Mouse (Mus musculus) ES-Bruce4 (cell line): ENCODE measurements around the gene Frmd4b. TPM values are rescaled to one million over a fixed set of nuclear protein-coding genes. Genes with fewer than 3 reads are reported as not detected.

Experiments used
- H3K27ac ChIP-seq: 2 replicates; pipeline ENCODE4 v1.5.1; 2012; ENCODE audit warnings: low read length, inconsistent platforms; ENCODE audit not compliant: insufficient read depth
- H3K27me3 ChIP-seq: 2 replicates; pipeline ENCODE4 v1.6.1; 2012; ENCODE audit warnings: mild to moderate bottlenecking, low read length, inconsistent platforms; ENCODE audit not compliant: control insufficient read depth, poor library complexity, insufficient read depth, severe bottlenecking
- H3K36me3 ChIP-seq: 2 replicates; pipeline ENCODE4 v1.6.1; 2012; ENCODE audit warnings: inconsistent platforms, mild to moderate bottlenecking, low read length, moderate library complexity; ENCODE audit not compliant: control insufficient read depth, poor library complexity, insufficient read depth, severe bottlenecking
- H3K4me1 ChIP-seq: one replicate; pipeline ENCODE4 v1.8.1; 2011; ENCODE audit warnings: low read length; ENCODE audit not compliant: control insufficient read depth, insufficient read depth
- H3K4me3 ChIP-seq: 2 replicates; pipeline ENCODE4 v1.5.1; 2011; ENCODE audit warnings: low read depth, mild to moderate bottlenecking, low read length
- H3K9ac ChIP-seq: 2 replicates; pipeline ENCODE4 v1.6.1; 2012; ENCODE audit warnings: low read depth, mild to moderate bottlenecking, inconsistent platforms; ENCODE audit not compliant: poor library complexity, severe bottlenecking
- H3K9me3 ChIP-seq: replicated peaks from 2 replicates; pipeline ENCODE4 v1.6.1; 2012; ENCODE audit warnings: mild to moderate bottlenecking, low read length, inconsistent platforms; ENCODE audit not compliant: control insufficient read depth, poor library complexity, insufficient read depth, severe bottlenecking
- CTCF ChIP-seq: IDR thresholded peaks from one replicate; pipeline ENCODE4 v1.8.1; 2011; ENCODE audit warnings: low read depth, low read length
- EP300 ChIP-seq: IDR thresholded peaks from 2 replicates; pipeline ENCODE4 v1.6.1; 2011; ENCODE audit warnings: low read depth, low read length; ENCODE audit not compliant: insufficient read depth
- POLR2A ChIP-seq: IDR thresholded peaks from one replicate; pipeline ENCODE4 v1.8.1; 2011; ENCODE audit warnings: low read length; ENCODE audit not compliant: insufficient read depth
- polyA plus RNA-seq: library from polyadenylated mRNA; stranded (reverse); fragments of >200 nt; gene quantifications from 2 replicates; pipeline ENCODE4 v1.2.4, GENCODE M21; 2011; ENCODE audit warnings: low read depth; ENCODE audit not compliant: missing spikeins, insufficient read depth, insufficient read length

The Frmd4b gene
- polyA plus RNA-seq, 1 experiment: 27.8 TPM

DNA sequence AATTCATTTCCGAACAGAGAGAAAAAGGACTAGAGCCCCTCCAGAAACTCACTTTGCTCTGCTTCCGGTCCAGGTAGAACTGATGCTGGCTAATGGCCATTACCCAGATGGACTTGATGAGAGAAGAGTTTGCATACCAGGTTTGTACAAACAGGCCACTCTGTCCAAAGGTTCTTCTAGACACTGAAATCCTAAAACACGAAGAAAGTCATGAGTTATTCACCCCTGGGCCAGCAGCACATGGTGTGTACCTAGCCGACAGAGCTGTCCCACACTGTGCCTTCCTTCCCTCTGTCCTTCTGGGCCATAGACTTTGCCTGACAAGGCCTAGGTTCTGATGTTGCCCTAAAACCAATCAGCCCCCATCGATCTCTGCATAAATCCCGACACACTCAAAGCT lies 308.8 kb downstream of the Frmd4b start:
- no peaks in the 10 kb centered on the region for H3K4me1 ChIP-seq
- H3K9ac ChIP-seq: no peak overlapping the region
- H3K4me3 ChIP-seq: no peak overlapping the region
- TF ChIP-seq CTCF (no peak), EP300 (no peak), POLR2A (no peak)
- H3K9me3 ChIP-seq: no peaks in the 10 kb centered on the region
- H3K27ac ChIP-seq: no peak overlapping the region
- no peaks in the 10 kb centered on the region; the same call in 1 of the 2 replicates for H3K27me3 ChIP-seq
- no peaks in the 10 kb centered on the region for H3K36me3 ChIP-seq

GRCm38 (mm10) chr6:97307231-97307630 lies 310.1 kb downstream of the Frmd4b start:
- Histone ChIP-seq H3K27ac (no peak overlapping the region), H3K27me3 (no peaks in the 10 kb centered on the region; the same call in 1 of the 2 replicates), H3K4me1 (no peaks in the 10 kb centered on the region), H3K4me3 (no peak overlapping the region), H3K9me3 (no peaks in the 10 kb centered on the region), H3K9ac (no peak overlapping the region), H3K36me3 (no peaks in the 10 kb centered on the region)
- TF ChIP-seq POLR2A: no peak
- TF ChIP-seq EP300: no peak
- no peak for TF ChIP-seq CTCF

DNA sequence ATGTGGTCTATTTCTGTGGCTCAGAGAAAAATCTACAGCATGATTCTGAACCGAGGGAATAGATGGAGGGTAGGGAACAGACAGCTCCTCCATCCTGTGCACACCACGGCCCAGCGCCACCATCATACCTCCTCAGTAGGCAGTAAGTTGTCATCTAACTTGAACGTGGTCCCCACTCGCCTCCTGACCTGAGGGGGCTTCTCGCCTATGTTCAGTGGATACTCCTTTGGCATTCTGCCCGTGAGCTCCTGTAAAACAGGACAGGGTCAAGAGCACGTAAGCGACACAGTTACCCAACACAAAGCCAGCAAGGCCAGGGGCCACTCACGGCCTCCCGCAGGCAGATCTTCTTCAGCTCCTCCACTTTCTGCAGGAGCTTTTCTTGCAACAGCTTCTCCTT lies 311.0 kb downstream of the Frmd4b start:
- TF ChIP-seq EP300 (no peak), CTCF (no peak), POLR2A (no peak)
- Histone ChIP-seq H3K27ac (no peak overlapping the region), H3K4me3 (no peak overlapping the region), H3K27me3 (no peaks in the 10 kb centered on the region; the same call in 1 of the 2 replicates), H3K9me3 (no peaks in the 10 kb centered on the region), H3K4me1 (no peaks in the 10 kb centered on the region), H3K9ac (no peak overlapping the region), H3K36me3 (no peaks in the 10 kb centered on the region)

GRCm38 (mm10) chr6:97305491-97305890 lies 311.9 kb downstream of the Frmd4b start:
- TF ChIP-seq POLR2A: no peak
- no peak for TF ChIP-seq CTCF
- no peak for TF ChIP-seq EP300
- Histone ChIP-seq H3K4me1 (no peaks in the 10 kb centered on the region), H3K9me3 (no peaks in the 10 kb centered on the region), H3K9ac (no peak overlapping the region), H3K36me3 (no peaks in the 10 kb centered on the region), H3K27me3 (no peaks in the 10 kb centered on the region; the same call in 1 of the 2 replicates), H3K27ac (no peak overlapping the region), H3K4me3 (no peak overlapping the region)

- Histone ChIP-seq H3K27me3 (no peaks in the 10 kb centered on the region; the same call in 1 of the 2 replicates), H3K4me1 (no peaks in the 10 kb centered on the region), H3K4me3 (no peak overlapping the region), H3K27ac (no peak overlapping the region), H3K9ac (no peak overlapping the region), H3K9me3 (no peaks in the 10 kb centered on the region), H3K36me3 (no peaks in the 10 kb centered on the region)
- no peak for TF ChIP-seq POLR2A
- TF ChIP-seq EP300: no peak
- TF ChIP-seq CTCF: no peak
Observed at GRCm38 (mm10) chr6:97305010-97305409, 312.3 kb downstream of the Frmd4b start.

GRCm38 (mm10) chr6:97303277-97304109 lies 313.8 kb downstream of the Frmd4b start:
- Histone ChIP-seq H3K9ac (no peak overlapping the region), H3K4me1 (no peaks in the 10 kb centered on the region), H3K9me3 (no peaks in the 10 kb centered on the region), H3K4me3 (no peak overlapping the region), H3K36me3 (no peaks in the 10 kb centered on the region), H3K27ac (no peak overlapping the region), H3K27me3 (no peaks in the 10 kb centered on the region; the same call in 1 of the 2 replicates)
- no peak for TF ChIP-seq EP300
- no peak for TF ChIP-seq CTCF
- no peak for TF ChIP-seq POLR2A
